Mouse (Mus musculus) heart, postnatal 0 days (tissue): ENCODE results near the gene Gm609. TPM values are rescaled to one million over a fixed set of nuclear protein-coding genes. Genes with fewer than 3 reads are reported as not detected.
"Not testable (repeated sequence)": the region's sequence is repeated elsewhere in the genome, so short reads cannot be mapped to it uniquely, and the experiment has no call there.

ENCODE experiments used
- ATAC-seq: fragments of 200-750 bp; cut with Nextera tagmentation; 2 replicates; pipeline ENCODE4 v1.8.0; 2017; ENCODE audit warnings: low read depth, moderate number of reproducible peaks, moderate library complexity; ENCODE audit not compliant: insufficient read depth
- DNase-seq: peaks from one replicate; pipeline ENCODE4 v3.0.0-alpha.2; 2016; ENCODE audit warnings: low spot score
- H3K27ac ChIP-seq: fragments of 300-500 bp; sonication (generic); 2 replicates; pipeline ENCODE4 v1.5.1; 2014; ENCODE audit warnings: low read depth, mild to moderate bottlenecking
- H3K27me3 ChIP-seq: fragments of 300-500 bp; sonication (generic); 2 replicates; pipeline ENCODE4 v1.6.1; 2014; ENCODE audit warnings: low read length, mixed read lengths; ENCODE audit not compliant: control insufficient read depth, insufficient read depth
- H3K36me3 ChIP-seq: fragments of 300-500 bp; sonication (generic); replicated peaks from 2 replicates; pipeline ENCODE4 v1.6.1; 2014; ENCODE audit warnings: low read length, mixed read lengths; ENCODE audit not compliant: control insufficient read depth, insufficient read depth
- H3K4me1 ChIP-seq: fragments of 300-500 bp; sonication (generic); 2 replicates; pipeline ENCODE4 v1.6.1; 2014; ENCODE audit warnings: antibody characterized with exemption; ENCODE audit not compliant: control insufficient read depth, insufficient read depth
- H3K4me2 ChIP-seq: fragments of 300-500 bp; sonication (generic); 2 replicates; pipeline ENCODE4 v1.6.1; 2014; ENCODE audit warnings: low read depth, mild to moderate bottlenecking, low read length, moderate library complexity
- H3K4me3 ChIP-seq: fragments of 300-500 bp; sonication (generic); 2 replicates; pipeline ENCODE4 v1.5.1; 2014; ENCODE audit warnings: low read depth, low read length
- H3K9ac ChIP-seq: fragments of 300-500 bp; sonication (generic); replicated peaks from 2 replicates; pipeline ENCODE4 v1.6.1; 2014; ENCODE audit warnings: low read depth, low read length, mixed read lengths
- H3K9me3 ChIP-seq: fragments of 300-500 bp; sonication (generic); replicated peaks from 2 replicates; pipeline ENCODE4 v1.6.1; 2016; ENCODE audit warnings: low read length; ENCODE audit not compliant: control insufficient read depth
- CTCF ChIP-seq: IDR thresholded peaks from 2 replicates; pipeline ENCODE4 v1.5.1; 2016; ENCODE audit warnings: antibody characterized with exemption, control low read depth, low read depth
- EP300 ChIP-seq: IDR thresholded peaks from 2 replicates; pipeline ENCODE4 v1.6.1; 2016; ENCODE audit warnings: antibody characterized with exemption, low read depth
- WGBS: fragments of 180-500 bp; shearing (Covaris S2); extraction: QIAGEN DNeasy Blood & Tissue Kit; methylation state at CpG from one replicate; pipeline ENCODE4 v1.1.7; 2014; 5-methylcytosine and 5-hydroxymethylcytosine counted together
- polyA plus RNA-seq: library from polyadenylated mRNA; unstranded; fragments of >200 nt; fragmentation: Nextera tagmentation; extraction: Ambion mirVana; gene quantifications from 2 replicates; pipeline ENCODE4 v1.2.1, GENCODE M21; 2015
- total RNA-seq: library from RNA; depleted of rRNA; stranded (reverse); fragments of >200 nt; gene quantifications from 2 replicates; pipeline ENCODE4 v1.2.3, GENCODE M21; 2014; ENCODE audit warnings: low replicate concordance

Gene Gm609
- total and polyA plus RNA-seq, 2 experiments from 2014 or later, result not detected

- ATAC-seq, result no peak
- WGBS, result 60% methylated on average over 1 of the region's 1 CpGs
- no peaks in the 10 kb centered on the region for H3K36me3 ChIP-seq
- DNase-seq, result no peak
- H3K27ac ChIP-seq, result no peak overlapping the region
- H3K4me3 ChIP-seq, result no peak overlapping the region
- H3K27me3 ChIP-seq, result no peaks in the 10 kb centered on the region
- no peak overlapping the region for H3K4me2 ChIP-seq
- TF ChIP-seq CTCF (no peak), EP300 (no peak)
- H3K9ac ChIP-seq, result no peak overlapping the region
- no peaks in the 10 kb centered on the region for H3K9me3 ChIP-seq
- no peaks in the 10 kb centered on the region for H3K4me1 ChIP-seq
Measured at GRCm38 (mm10) chr16:45495326-45495725, 2.6 kb upstream of the Gm609 start.

- H3K9me3 ChIP-seq, result no peaks in the 10 kb centered on the region
- no peak for ATAC-seq
Measured at GRCm38 (mm10) chr16:45476991-45477390, 15.8 kb downstream of the Gm609 start.

DNA sequence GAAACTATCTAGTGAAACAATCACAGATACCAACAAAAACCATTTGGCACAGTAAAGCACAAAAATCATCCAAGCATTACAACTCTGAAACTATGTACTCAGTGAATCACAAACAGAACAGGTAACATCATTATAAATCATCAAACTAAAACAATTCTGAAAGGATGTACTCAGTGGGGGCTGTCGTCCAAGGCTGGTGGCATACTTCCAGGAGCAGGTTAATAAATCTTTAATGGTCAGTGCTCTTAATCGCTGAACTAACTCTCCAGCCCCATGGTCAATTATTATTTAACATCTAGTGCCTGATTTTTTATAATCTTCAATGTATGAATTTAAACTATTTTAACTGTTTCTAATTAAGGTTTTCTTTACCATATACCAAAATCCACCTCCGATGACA lies 20.9 kb downstream of the Gm609 start:
- not testable (repeated sequence) for H3K9ac ChIP-seq, H3K27me3 ChIP-seq, DNase-seq, H3K4me3 ChIP-seq, H3K9me3 ChIP-seq, H3K4me2 ChIP-seq, H3K4me1 ChIP-seq, ATAC-seq, H3K27ac ChIP-seq, H3K36me3 ChIP-seq
- WGBS, result 69% methylated on average over 3 of the region's 3 CpGs

More at GRCm38 (mm10) chr16:45476991-45477390, 15.8 kb downstream of the Gm609 start:
- Histone ChIP-seq H3K9ac (no peak overlapping the region), H3K4me2 (no peak overlapping the region), H3K4me3 (no peak overlapping the region), H3K4me1 (no peaks in the 10 kb centered on the region), H3K27ac (no peak overlapping the region), H3K36me3 (no peaks in the 10 kb centered on the region), H3K27me3 (no peaks in the 10 kb centered on the region)
- no peak for DNase-seq
- no peak for TF ChIP-seq EP300
- TF ChIP-seq CTCF, result no peak

DNA sequence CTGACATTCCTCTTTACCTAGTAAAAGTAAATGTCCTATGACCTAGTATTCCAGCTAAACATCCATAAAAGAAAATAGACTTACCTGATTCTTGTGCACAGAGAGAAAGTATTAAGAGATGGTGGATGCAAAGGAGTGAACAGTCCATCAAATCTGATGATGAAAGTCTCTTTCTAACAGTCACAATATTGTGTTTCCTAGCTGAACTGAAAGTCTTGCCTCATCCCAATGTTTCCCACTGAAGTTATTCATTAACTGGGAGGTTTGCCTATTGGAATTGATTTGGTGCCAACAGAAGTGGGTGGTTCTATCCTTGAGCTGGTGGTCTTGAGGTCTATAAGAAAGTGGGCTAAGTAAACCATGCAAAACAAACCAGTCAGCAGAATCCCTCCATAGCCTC lies 38.0 kb downstream of the Gm609 start:
- Histone ChIP-seq H3K9me3 (no peaks in the 10 kb centered on the region), H3K4me1 (no peaks in the 10 kb centered on the region), H3K27ac (no peak overlapping the region), H3K27me3 (no peaks in the 10 kb centered on the region), H3K4me2 (no peak overlapping the region), H3K9ac (no peak overlapping the region), H3K4me3 (no peak overlapping the region), H3K36me3 (no peaks in the 10 kb centered on the region)
- ATAC-seq (no peak), DNase-seq (no peak)
- TF ChIP-seq CTCF (no peak), EP300 (no peak)

DNA sequence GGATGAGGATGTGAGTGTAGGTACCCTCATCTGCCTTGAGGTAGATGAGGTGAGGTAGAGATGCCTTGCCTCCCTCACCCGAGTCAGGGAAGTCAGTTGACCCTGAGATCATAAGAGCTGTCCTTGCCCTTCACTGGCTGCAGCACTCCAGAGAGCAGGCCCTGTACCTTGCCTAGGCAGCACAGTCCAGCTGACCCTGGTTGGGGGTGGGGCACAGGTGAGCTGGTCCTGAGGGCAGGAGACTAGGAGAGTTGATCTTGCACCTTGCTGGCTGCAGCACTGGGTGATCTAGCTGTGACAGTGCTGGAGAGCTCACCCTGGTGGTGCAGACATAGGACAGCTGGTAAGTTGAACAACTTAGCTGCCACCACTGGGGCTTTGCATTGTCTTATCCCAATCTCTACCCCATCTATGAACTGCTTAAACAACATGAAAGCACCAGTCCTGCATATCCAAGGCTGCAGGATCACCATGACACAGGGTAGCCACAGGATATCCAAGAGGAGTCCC lies 55.5 kb downstream of the Gm609 start:
- H3K9ac ChIP-seq, result no peak overlapping the region
- H3K27me3 ChIP-seq, result no peaks in the 10 kb centered on the region
- H3K27ac ChIP-seq, result no peak overlapping the region
- no peak for TF ChIP-seq EP300
- no peak for TF ChIP-seq CTCF
- 75% methylated on average over 1 of the region's 1 CpGs for WGBS
- ATAC-seq, result no peak
- H3K9me3 ChIP-seq, result no peaks in the 10 kb centered on the region
- no peak for DNase-seq
- H3K4me1 ChIP-seq, result no peaks in the 10 kb centered on the region
- no peak overlapping the region for H3K4me2 ChIP-seq
- H3K4me3 ChIP-seq, result no peak overlapping the region
- H3K36me3 ChIP-seq, result no peaks in the 10 kb centered on the region

DNA sequence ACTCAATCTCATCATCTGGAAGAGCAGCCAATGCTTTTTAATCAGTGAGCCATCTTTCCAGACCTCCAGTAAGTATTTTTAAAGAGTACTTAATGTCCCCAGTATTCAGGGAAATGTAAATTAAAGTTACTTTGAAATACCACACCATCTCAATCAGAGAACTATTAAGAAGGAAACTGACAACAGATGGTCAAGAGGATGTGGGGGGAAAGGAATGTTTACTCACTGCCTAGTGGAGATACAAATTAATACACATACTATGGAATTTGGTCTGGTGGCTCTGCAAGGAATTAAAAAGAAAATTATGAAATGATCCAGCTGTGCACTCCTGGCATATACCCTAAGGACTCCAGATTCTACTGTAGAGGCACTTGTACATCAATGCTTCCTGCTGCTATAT lies 57.2 kb downstream of the Gm609 start:
- ATAC-seq (no peak), DNase-seq (no peak)
- TF ChIP-seq EP300, result no peak
- TF ChIP-seq CTCF, result no peak
- no peak overlapping the region for H3K27ac ChIP-seq
- no peaks in the 10 kb centered on the region for H3K4me1 ChIP-seq
- H3K36me3 ChIP-seq, result no peaks in the 10 kb centered on the region
- H3K9me3 ChIP-seq, result no peaks in the 10 kb centered on the region
- no peak overlapping the region for H3K9ac ChIP-seq
- H3K4me2 ChIP-seq, result no peak overlapping the region
- H3K27me3 ChIP-seq, result no peaks in the 10 kb centered on the region
- no peak overlapping the region for H3K4me3 ChIP-seq
